Mouse (Mus musculus) megakaryocyte, embryonic 14.5 days (primary cell): Measurements from ENCODE around the gene Tec. TPM values are rescaled to one million over a fixed set of nuclear protein-coding genes. Genes with fewer than 3 reads are reported as not detected.
A peak's percentile ranks its signal among the peaks of the same experiment; 100 is the strongest.

Source experiments
- H3K27me3 ChIP-seq: replicated peaks from 2 replicates; pipeline ENCODE3; 2012; ENCODE audit warnings: inconsistent platforms
- H3K36me3 ChIP-seq: replicated peaks from 2 replicates; pipeline ENCODE3; 2012; ENCODE audit warnings: low read length, inconsistent platforms, mixed read lengths
- H3K4me1 ChIP-seq: 2 replicates; pipeline ENCODE4 v1.6.1; 2012; ENCODE audit warnings: inconsistent platforms
- H3K4me3 ChIP-seq: replicated peaks from 2 replicates; pipeline ENCODE3; 2012; ENCODE audit warnings: moderate library complexity, mild to moderate bottlenecking, inconsistent platforms
- H3K9me3 ChIP-seq: 2 replicates; pipeline ENCODE4 v1.6.1; 2012; ENCODE audit warnings: inconsistent platforms
- FLI1 ChIP-seq: IDR thresholded peaks from 2 replicates; pipeline ENCODE4 v1.6.1; 2012; ENCODE audit warnings: low read length, inconsistent platforms, mixed read lengths
- GATA1 ChIP-seq: IDR thresholded peaks from 3 replicates; pipeline ENCODE4 v1.6.1; 2012; ENCODE audit warnings: mixed read lengths, low read length, inconsistent platforms, borderline replicate concordance
- polyA plus RNA-seq: library from polyadenylated mRNA; stranded (reverse); fragments of >175 nt; gene quantifications from 2 replicates; pipeline ENCODE4 v1.2.3, GENCODE M21; 2012; ENCODE audit warnings: low replicate concordance; ENCODE audit not compliant: insufficient read depth

The Tec gene
- polyA plus RNA-seq, 1 experiment: 4.6 TPM

DNA sequence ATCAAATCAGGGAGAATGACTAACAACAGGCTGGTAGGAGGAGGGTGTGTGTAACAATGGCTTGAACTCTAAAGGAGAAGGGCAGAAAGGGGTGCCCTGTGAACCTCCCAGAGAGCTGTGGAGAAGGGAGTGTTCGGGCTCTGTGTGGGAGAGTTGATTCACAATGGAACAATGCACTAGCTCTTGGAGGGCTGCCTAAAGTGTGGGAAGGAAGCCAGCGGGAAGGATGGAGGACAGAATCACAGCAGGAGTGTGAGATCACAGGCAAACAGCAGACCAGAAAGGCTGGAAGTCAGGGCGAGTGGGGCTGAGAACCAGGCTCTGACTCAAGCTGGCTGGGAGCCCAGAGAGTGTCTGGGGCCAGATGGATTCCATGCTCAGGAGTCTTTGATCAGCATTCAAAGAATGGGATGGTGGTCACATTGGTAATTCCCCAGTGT, 12.6 kb downstream of the Tec start:
- TF ChIP-seq GATA1 (no peak), FLI1 (no peak)
- Histone ChIP-seq H3K4me1 (peaks cover 99% of the 10 kb centered on the region), H3K4me3 (peak overlapping the region; percentile 81), H3K36me3 (peaks cover 94% of the 10 kb centered on the region), H3K27me3 (no peaks in the 10 kb centered on the region), H3K9me3 (peaks cover 11% of the 10 kb centered on the region; the same call in 1 of the 2 replicates)

DNA sequence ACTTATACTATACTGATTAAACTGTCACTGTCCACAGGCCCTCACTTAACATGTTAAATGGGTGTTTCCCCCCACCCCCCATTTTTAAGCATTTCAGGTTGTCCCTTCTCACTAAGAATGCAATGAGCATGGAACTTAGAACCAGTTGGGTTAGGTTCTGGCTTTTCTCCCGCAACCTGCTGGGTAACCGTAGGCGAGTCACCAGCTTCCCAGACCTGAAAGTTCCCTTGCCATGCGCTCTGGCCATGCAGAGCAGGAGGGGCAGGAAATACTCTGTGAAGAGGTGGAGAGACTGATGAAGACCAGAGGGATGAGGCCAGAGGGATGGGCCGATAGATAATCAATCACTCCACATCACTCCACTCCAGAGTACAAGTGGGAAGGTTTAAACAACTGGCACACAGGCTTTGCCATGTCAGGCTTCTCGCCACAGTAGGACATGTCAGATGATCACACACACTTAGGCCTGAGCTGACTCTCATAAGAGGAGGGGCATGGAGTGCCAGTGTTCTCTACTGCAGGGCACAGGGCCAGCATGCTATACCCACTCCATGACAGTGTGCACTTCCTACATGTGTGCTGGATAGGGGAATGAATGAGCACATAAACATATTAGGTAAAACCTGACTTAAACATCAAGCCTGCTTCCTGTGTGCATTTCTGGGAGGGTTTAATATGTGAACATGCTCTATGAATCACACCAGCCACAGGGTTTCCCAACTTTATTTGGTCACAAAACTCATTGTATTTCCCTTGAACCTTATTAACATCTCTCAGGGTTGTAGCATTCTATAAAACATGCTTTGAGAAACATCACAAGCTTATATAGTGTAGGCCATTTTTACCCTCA, 13.9 kb downstream of the Tec start:
- no peak for TF ChIP-seq GATA1
- no peak for TF ChIP-seq FLI1
- Histone ChIP-seq H3K36me3 (peaks cover 94% of the 10 kb centered on the region), H3K4me1 (peaks cover 100% of the 10 kb centered on the region)

DNA sequence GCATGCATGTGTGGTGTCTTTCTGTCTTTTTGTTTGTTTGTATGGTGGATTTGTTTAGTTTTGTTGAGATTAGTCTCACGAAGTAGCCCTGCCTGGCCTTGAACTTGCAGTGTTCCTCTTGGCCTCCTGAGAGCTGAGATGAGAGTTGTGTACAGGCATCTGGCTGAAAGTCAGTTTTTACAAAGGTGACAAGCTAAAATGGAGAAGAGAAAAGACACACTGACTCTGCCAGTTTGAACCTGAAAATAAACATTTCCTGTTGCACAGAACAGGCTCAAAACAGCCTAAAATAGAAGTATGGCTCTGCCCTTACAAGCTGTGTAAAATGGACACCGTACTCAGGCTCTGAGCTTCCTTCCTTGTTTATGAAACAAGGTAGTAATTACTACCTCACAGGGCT, 14.9 kb downstream of the Tec start:
- Histone ChIP-seq H3K9me3 (no peaks in the 10 kb centered on the region), H3K36me3 (peaks cover 94% of the 10 kb centered on the region)

More for the DNA sequence above, 13.9 kb downstream of the Tec start:
- Histone ChIP-seq H3K9me3 (peaks cover 5% of the 10 kb centered on the region; the same call in 1 of the 2 replicates), H3K4me3 (peak overlapping the region; percentile 78), H3K27me3 (no peaks in the 10 kb centered on the region)

DNA sequence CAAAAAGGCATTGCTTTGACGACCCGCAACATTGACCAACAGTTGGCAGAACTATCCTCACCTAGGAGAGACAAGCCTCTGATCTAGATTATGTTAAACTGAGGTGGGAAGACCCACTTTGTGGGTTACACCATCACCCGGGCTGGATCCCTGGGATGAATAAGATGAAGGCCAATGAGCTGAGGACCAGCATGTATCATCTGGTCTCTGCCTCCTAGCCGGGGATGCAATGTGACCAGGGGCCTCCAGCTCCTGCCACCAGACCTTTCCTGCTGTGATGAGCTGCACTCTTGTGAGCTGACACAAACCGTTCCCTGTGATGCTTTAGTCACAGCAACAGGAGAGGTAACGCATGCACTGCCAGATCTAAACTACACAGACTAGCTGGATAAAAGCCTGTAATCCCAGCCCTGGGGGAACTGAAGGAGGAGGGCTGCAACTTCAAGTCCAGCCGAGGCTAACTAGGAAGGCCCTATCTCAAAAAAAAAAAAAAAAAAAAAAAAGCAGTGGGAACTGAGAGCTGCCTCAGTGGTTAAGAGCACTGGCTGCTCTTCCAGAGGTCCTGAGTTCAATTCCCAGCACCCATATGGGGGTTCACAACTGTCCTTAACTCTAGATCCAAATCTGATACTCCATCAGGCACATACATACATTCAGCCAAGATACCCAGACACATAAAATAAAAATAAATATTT, 15.8 kb downstream of the Tec start:
- peaks cover 100% of the 10 kb centered on the region for H3K4me1 ChIP-seq
- H3K9me3 ChIP-seq: no peaks in the 10 kb centered on the region
- H3K4me3 ChIP-seq: peak overlapping the region; percentile 86
- peaks cover 93% of the 10 kb centered on the region for H3K36me3 ChIP-seq
- TF ChIP-seq GATA1: no peak
- TF ChIP-seq FLI1: no peak
- no peaks in the 10 kb centered on the region for H3K27me3 ChIP-seq

More for the DNA sequence above, 14.9 kb downstream of the Tec start:
- TF ChIP-seq GATA1 (no peak), FLI1 (no peak)
- H3K27me3 ChIP-seq: no peaks in the 10 kb centered on the region
- H3K4me3 ChIP-seq: peak overlapping the region; percentile 48
- H3K4me1 ChIP-seq: peaks cover 100% of the 10 kb centered on the region

DNA sequence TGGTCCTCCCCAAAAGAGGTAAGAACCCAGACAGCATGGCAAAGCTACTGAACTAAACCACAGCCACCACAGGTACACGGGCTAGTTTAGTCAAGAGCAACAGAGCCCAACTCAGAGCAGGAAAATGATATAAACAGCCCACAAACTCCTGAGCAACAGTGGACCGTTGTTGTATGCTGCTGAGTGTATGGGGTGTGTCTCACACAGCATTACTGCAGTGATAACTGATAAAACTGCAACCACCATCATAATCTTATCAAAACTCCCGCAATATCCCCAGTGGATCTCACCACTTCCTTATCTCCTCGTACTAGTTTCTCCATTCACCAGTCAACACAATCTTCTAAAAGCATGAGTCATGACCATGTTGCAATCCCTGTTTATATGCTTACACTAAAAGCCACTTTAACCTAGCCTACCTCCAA, 16.6 kb downstream of the Tec start:
- peaks cover 100% of the 10 kb centered on the region for H3K4me1 ChIP-seq
- H3K36me3 ChIP-seq: peaks cover 94% of the 10 kb centered on the region
- peak overlapping the region; percentile 78 for H3K4me3 ChIP-seq
- no peaks in the 10 kb centered on the region for H3K27me3 ChIP-seq
- H3K9me3 ChIP-seq: no peaks in the 10 kb centered on the region
- TF ChIP-seq GATA1 (no peak; the same call in 2 of the 3 replicates), FLI1 (no peak)

DNA sequence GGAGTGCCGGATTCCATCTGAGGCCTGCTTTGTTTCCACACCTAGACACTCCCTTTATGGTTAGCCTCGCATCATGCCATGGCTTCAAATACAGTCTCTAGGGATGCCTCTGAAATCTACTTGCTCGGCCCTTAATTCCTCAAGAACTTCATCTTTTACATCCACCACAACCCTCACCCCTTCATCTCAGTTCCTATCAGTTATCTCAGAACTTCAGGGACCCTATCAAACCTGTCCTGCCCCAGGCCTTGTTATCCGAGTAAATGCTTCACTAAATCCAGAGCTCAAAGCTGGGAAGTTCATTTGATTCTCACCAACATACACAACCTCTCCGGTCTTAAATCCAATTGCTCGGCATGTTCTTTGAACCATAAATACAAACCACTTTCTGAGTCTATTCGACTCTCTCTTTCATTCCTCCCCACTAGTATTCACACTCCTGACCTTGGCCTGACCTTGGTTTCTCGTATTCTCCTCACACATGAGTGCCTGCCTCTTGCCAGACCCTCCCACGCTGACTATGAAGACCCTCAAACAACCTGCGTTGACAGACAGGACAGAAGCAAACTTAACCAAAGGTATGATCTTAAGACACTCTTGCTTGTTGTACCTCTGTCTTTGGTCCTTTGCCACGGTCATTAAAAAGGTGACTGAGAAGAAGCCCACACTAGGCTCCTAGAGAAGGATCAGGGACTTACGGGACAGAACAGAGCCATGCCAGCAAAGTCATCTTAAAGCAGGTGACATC, 17.2 kb downstream of the Tec start:
- Histone ChIP-seq H3K27me3 (no peaks in the 10 kb centered on the region), H3K9me3 (no peaks in the 10 kb centered on the region), H3K4me1 (peaks cover 99% of the 10 kb centered on the region), H3K36me3 (peaks cover 91% of the 10 kb centered on the region), H3K4me3 (peak overlapping the region; percentile 78)
- TF ChIP-seq FLI1: no peak
- no peak for TF ChIP-seq GATA1

DNA sequence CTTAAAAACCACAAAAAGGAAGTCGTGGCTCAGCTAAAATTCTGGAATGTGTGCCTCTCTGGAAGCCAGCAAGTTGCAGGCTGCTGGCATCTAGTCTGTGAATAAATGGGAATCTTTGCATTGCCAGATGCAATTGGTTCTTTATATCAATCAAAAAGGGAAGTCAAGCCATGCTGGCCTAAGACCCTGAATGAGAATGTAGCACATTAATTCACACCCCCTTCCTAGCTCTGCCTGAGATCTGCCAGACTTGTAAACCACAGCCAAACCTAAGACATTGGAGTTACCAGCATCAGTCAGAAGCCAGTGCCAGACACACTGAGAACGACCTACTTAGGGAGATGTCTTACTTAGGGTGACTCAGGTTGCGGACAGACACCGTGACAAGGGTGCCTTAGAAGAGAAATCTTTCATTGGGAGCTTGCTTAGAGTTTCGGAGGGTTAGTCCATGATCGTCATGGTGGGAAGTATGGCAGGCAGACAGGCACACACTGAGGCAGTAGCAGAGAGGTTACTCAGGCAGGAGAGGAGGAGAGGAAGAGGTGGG, 19.3 kb downstream of the Tec start:
- Histone ChIP-seq H3K36me3 (peaks cover 90% of the 10 kb centered on the region), H3K4me1 (peaks cover 99% of the 10 kb centered on the region)

DNA sequence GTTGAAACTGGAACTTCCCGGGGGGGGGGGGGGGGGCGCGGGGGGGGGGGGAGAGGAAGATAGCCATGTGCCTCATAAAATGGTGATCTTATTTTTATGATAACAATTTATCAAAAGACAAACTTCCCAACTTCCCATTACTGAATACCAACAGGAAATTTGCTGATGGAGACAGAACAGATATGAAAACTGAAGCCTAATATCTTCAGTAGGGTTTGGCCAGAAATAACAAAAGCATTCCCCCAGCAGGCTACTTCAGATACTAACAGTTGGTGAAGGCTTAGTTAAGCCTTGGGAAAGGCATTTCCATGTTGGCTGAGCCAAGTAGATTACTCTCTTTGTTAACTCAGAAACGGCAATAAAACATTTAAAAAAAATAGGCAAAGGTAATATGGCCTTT, 21.6 kb downstream of the Tec start:
- Histone ChIP-seq H3K9me3 (no peaks in the 10 kb centered on the region), H3K4me3 (no peak overlapping the region), H3K4me1 (peaks cover 91% of the 10 kb centered on the region), H3K36me3 (peaks cover 91% of the 10 kb centered on the region), H3K27me3 (no peaks in the 10 kb centered on the region)
- TF ChIP-seq GATA1: no peak
- no peak for TF ChIP-seq FLI1

More for the DNA sequence above, 19.3 kb downstream of the Tec start:
- Histone ChIP-seq H3K27me3 (no peaks in the 10 kb centered on the region), H3K9me3 (no peaks in the 10 kb centered on the region), H3K4me3 (peak overlapping the region; percentile 48)
- TF ChIP-seq GATA1 (no peak), FLI1 (no peak)
